Mouse (Mus musculus) liver, embryonic 13.5 days (tissue): Measurements from ENCODE around the gene Rundc1. TPM values are rescaled to one million over a fixed set of nuclear protein-coding genes. Genes with fewer than 3 reads are reported as not detected.
"Not testable (repeated sequence)": the region's sequence is repeated elsewhere in the genome, so short reads cannot be mapped to it uniquely, and the experiment has no call there.

Experiments used
- ATAC-seq: fragments of 200-750 bp; cut with Nextera tagmentation; 2 replicates; pipeline ENCODE4 v1.8.0; 2017; ENCODE audit warnings: low read depth, mild to moderate bottlenecking, moderate number of reproducible peaks, moderate library complexity
- DNase-seq: peaks from one replicate; pipeline ENCODE4 v3.0.0; 2022
- H3K27ac ChIP-seq: fragments of 300-500 bp; sonication (generic); 2 replicates; pipeline ENCODE4 v1.5.1; 2015; ENCODE audit warnings: moderate library complexity, mild to moderate bottlenecking, inconsistent platforms
- H3K27me3 ChIP-seq: fragments of 300-500 bp; sonication (generic); 2 replicates; pipeline ENCODE4 v1.6.1; 2015; ENCODE audit warnings: mild to moderate bottlenecking, inconsistent platforms
- H3K36me3 ChIP-seq: fragments of 300-500 bp; sonication (generic); 2 replicates; pipeline ENCODE4 v1.6.1; 2015; ENCODE audit warnings: mild to moderate bottlenecking, inconsistent platforms
- H3K4me1 ChIP-seq: fragments of 300-500 bp; sonication (generic); replicated peaks from 2 replicates; pipeline ENCODE4 v1.6.1; 2015; ENCODE audit warnings: inconsistent platforms
- H3K4me2 ChIP-seq: fragments of 300-500 bp; sonication (generic); 2 replicates; pipeline ENCODE4 v1.6.1; 2015; ENCODE audit warnings: inconsistent platforms, mild to moderate bottlenecking, moderate library complexity
- H3K4me3 ChIP-seq: fragments of 300-500 bp; sonication (generic); replicated peaks from 2 replicates; pipeline ENCODE4 v1.5.1; 2015; ENCODE audit warnings: mild to moderate bottlenecking, inconsistent platforms
- H3K9ac ChIP-seq: fragments of 300-500 bp; sonication (generic); 2 replicates; pipeline ENCODE4 v1.6.1; 2015; ENCODE audit warnings: mild to moderate bottlenecking, inconsistent platforms
- H3K9me3 ChIP-seq: fragments of 300-500 bp; sonication (generic); replicated peaks from 2 replicates; pipeline ENCODE4 v1.6.1; 2016; ENCODE audit warnings: inconsistent platforms
- WGBS: fragments of 180-500 bp; shearing (Covaris S2); methylation state at CpG from one replicate; pipeline ENCODE4 v1.1.7; 2015; ENCODE audit not compliant: insufficient replicate concordance; 5-methylcytosine and 5-hydroxymethylcytosine counted together
- polyA plus RNA-seq: library from polyadenylated mRNA; unstranded; fragments of >200 nt; fragmentation: Nextera tagmentation; extraction: Ambion mirVana; gene quantifications from 2 replicates; pipeline ENCODE4 v1.2.1, GENCODE M21; 2015

The Rundc1 gene
- polyA plus RNA-seq, 1 experiment from 2014 or later, result 6.0 TPM

DNA sequence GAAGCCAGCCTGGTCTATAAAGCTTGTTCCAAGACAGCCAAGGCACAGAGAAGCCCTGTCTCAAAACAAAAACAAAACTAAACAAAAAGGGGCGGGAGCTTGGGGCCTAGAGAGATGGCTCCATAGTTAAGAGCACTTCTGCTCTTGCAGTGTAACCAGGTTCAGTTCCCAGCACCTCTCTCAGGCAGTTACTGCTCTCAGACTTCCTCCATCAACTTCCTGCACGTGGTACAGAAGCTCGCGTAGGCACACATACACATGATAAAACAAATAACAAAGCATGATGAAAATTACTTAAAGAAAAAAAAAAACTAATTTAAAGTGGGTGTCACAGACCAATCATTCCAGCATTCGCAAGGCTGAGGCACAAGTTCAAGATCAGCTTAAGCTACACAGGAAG is 4.7 kb upstream of the Rundc1 start:
- no peak overlapping the region for H3K9ac ChIP-seq
- H3K4me3 ChIP-seq, result no peak overlapping the region
- ATAC-seq, result no peak

DNA sequence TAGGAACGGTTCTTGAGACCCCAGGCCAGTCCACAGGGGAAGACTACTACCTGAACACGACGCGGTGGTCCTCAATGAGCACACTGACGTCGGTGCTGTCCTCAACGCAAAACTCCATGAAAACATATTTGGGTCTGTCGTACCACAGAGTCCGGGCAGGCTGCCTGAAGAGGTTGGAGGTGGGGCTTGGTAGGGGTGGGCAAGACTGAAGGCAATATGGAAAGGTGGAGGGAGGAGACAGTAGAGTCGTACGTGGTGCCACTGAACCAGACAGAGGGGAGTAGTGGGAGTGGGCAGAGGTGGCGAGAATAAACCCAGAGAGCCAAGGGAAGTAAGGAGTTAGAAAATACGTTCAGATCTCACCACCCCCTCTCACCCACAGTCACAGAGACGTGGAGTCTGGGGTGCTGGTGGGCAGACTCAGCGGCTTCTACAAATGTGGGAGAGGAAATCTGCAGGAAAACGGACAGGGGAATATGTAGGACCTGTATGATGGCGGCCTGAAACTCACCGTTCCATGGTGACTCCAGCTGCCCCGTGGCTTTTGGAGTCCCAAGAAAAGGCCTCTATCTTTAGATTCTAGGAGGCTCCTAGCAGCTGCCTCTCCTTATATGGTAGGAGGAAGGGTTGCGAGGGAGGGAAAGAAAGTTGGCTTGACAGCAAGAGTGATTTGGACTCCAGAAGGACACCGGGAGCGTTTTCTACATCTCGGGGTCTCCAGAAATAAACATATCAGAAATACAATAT is 607 bp upstream of the Rundc1 start, which contains the start of gene Gm27029:
Gm27029 (minus strand) TSS at position 692 of the 747 bp plus-strand sequence.
- Histone ChIP-seq H3K27ac (peak within 1 kb of the TSS; percentile 82), H3K4me2 (peak within 1 kb of the TSS; percentile 94), H3K4me3 (peak within 1 kb of the TSS; percentile 96), H3K4me1 (peaks cover 43% of the 10 kb centered on the region), H3K36me3 (peaks cover 2% of the 10 kb centered on the region; the same call in 1 of the 2 replicates), H3K9me3 (no peaks in the 10 kb centered on the region), H3K27me3 (no peaks in the 10 kb centered on the region), H3K9ac (peak within 1 kb of the TSS; percentile 88)
- ATAC-seq (0 out of 2 replicates have a peak, but pooled peaks have one; percentile 9), DNase-seq (no peak)
- 9% methylated on average over 23 of the region's 23 CpGs for WGBS

More for the DNA sequence above, 4.7 kb upstream of the Rundc1 start:
- H3K27ac ChIP-seq, result no peak overlapping the region
- DNase-seq, result no peak
- H3K4me1 ChIP-seq, result peaks cover 39% of the 10 kb centered on the region
- no peaks in the 10 kb centered on the region for H3K9me3 ChIP-seq
- 59% methylated on average over 5 of the region's 5 CpGs for WGBS
- no peaks in the 10 kb centered on the region for H3K27me3 ChIP-seq
- no peak overlapping the region for H3K4me2 ChIP-seq
- H3K36me3 ChIP-seq, result 0 out of 2 replicates have a peak, but pooled peaks cover 2% of the 10 kb centered on the region

- WGBS, result 37% methylated on average over 8 of the region's 8 CpGs
- DNase-seq, result no peak
These were observed 1.3 kb downstream of the Rundc1 start for GRCm38 (mm10) chr11:101426165-101426564.

GRCm38 (mm10) chr11:101431327-101431726 is 6.4 kb downstream of the Rundc1 start:
- Histone ChIP-seq H3K4me3 (no peak overlapping the region), H3K27me3 (no peaks in the 10 kb centered on the region), H3K27ac (no peak overlapping the region), H3K4me2 (no peak overlapping the region), H3K9me3 (no peaks in the 10 kb centered on the region), H3K4me1 (peaks cover 9% of the 10 kb centered on the region), H3K9ac (no peak overlapping the region), H3K36me3 (peaks cover 59% of the 10 kb centered on the region)
- no peak for ATAC-seq
- no peak for DNase-seq
- WGBS, result 82% methylated on average over 9 of the region's 9 CpGs

More at GRCm38 (mm10) chr11:101426165-101426564, 1.3 kb downstream of the Rundc1 start:
- peak overlapping the region; percentile 88 for H3K9ac ChIP-seq
- peak overlapping the region; percentile 94 for H3K4me2 ChIP-seq
- no peak overlapping the region for H3K27ac ChIP-seq
- H3K4me1 ChIP-seq, result peaks cover 37% of the 10 kb centered on the region
- no peak for ATAC-seq
- H3K4me3 ChIP-seq, result peak overlapping the region; percentile 96
- H3K9me3 ChIP-seq, result no peaks in the 10 kb centered on the region
- peaks cover 20% of the 10 kb centered on the region for H3K36me3 ChIP-seq
- H3K27me3 ChIP-seq, result no peaks in the 10 kb centered on the region

- peaks cover 59% of the 10 kb centered on the region for H3K36me3 ChIP-seq
- WGBS, result 93% methylated on average over 13 of the region's 13 CpGs
- no peak for ATAC-seq
These were observed 8.5 kb downstream of the Rundc1 start for GRCm38 (mm10) chr11:101433396-101433795.

GRCm38 (mm10) chr11:101435831-101436230 is 10.9 kb downstream of the Rundc1 start:
- ATAC-seq, result peak; percentile 39
- 40% methylated on average over 4 of the region's 4 CpGs for WGBS

More at GRCm38 (mm10) chr11:101433396-101433795, 8.5 kb downstream of the Rundc1 start:
- no peaks in the 10 kb centered on the region for H3K9me3 ChIP-seq
- no peak for DNase-seq
- no peaks in the 10 kb centered on the region for H3K27me3 ChIP-seq
- no peak overlapping the region for H3K27ac ChIP-seq
- H3K9ac ChIP-seq, result no peak overlapping the region
- H3K4me3 ChIP-seq, result no peak overlapping the region
- no peak overlapping the region for H3K4me2 ChIP-seq
- no peaks in the 10 kb centered on the region; the same call in 1 of the 2 replicates for H3K4me1 ChIP-seq

GRCm38 (mm10) chr11:101436916-101437315 is 12.0 kb downstream of the Rundc1 start:
- DNase-seq, result no peak
- ATAC-seq, result no peak
- Histone ChIP-seq H3K4me3 (no peak overlapping the region), H3K27me3 (no peaks in the 10 kb centered on the region), H3K36me3 (peaks cover 32% of the 10 kb centered on the region), H3K9ac (no peak overlapping the region), H3K4me2 (no peak overlapping the region), H3K27ac (no peak overlapping the region), H3K4me1 (no peaks in the 10 kb centered on the region; the same call in 1 of the 2 replicates), H3K9me3 (no peaks in the 10 kb centered on the region)
- 83% methylated on average over 4 of the region's 4 CpGs for WGBS

More at GRCm38 (mm10) chr11:101435831-101436230, 10.9 kb downstream of the Rundc1 start:
- Histone ChIP-seq H3K27ac (no peak overlapping the region), H3K9me3 (no peaks in the 10 kb centered on the region), H3K9ac (no peak overlapping the region), H3K36me3 (peaks cover 42% of the 10 kb centered on the region), H3K4me2 (no peak overlapping the region), H3K4me1 (no peaks in the 10 kb centered on the region; the same call in 1 of the 2 replicates), H3K4me3 (no peak overlapping the region), H3K27me3 (no peaks in the 10 kb centered on the region)
- DNase-seq, result no peak

DNA sequence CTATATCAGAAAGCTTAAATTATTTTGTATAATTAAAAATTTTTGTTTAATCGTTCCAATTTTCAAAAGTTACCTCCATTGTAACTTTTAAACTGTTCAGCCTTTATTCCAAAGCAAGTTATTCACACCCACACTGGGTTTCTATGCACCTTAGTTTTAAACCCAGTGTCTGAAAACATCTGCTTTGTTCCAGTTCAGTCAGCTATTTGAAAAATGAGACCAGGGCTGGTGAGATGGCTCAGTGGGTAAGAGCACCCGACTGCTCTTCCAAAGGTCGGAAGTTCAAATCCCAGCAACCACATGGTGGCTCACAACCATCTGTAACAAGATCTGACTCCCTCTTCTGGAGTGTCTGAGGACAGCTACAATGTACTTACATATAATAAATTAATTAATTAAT is 13.1 kb downstream of the Rundc1 start:
- not testable (repeated sequence) for H3K9ac ChIP-seq, H3K4me3 ChIP-seq, H3K27ac ChIP-seq, DNase-seq, H3K9me3 ChIP-seq, H3K27me3 ChIP-seq, H3K4me2 ChIP-seq, ATAC-seq, H3K4me1 ChIP-seq
- peaks cover 24% of the 10 kb centered on the region for H3K36me3 ChIP-seq
- 43% methylated on average over 3 of the region's 3 CpGs for WGBS

- DNase-seq, H3K27me3 ChIP-seq, H3K9me3 ChIP-seq, ATAC-seq: not testable (repeated sequence)
- Histone ChIP-seq H3K9ac (peak overlapping the region; percentile 42), H3K4me3 (peak overlapping the region; percentile 85), H3K4me1 (peaks cover 28% of the 10 kb centered on the region), H3K27ac (peak overlapping the region; percentile 7), H3K4me2 (peak overlapping the region; percentile 72), H3K36me3 (peaks cover 31% of the 10 kb centered on the region)
- WGBS, result 24% methylated on average over 15 of the region's 15 CpGs
These were observed 16.7 kb downstream of the Rundc1 start for GRCm38 (mm10) chr11:101441450-101442126.

- peak within 1 kb of the TSS; percentile 93 for H3K9ac ChIP-seq
- under 1% methylated on average over 42 of the region's 42 CpGs for WGBS
- H3K4me3 ChIP-seq, result peak within 1 kb of the TSS; percentile 85
- peaks cover 28% of the 10 kb centered on the region for H3K4me1 ChIP-seq
- H3K27me3 ChIP-seq, result no peaks in the 10 kb centered on the region
- peak within 1 kb of the TSS; percentile 72 for H3K4me2 ChIP-seq
- H3K36me3 ChIP-seq, result peaks cover 31% of the 10 kb centered on the region
- ATAC-seq, result peak; percentile 98
- H3K9me3 ChIP-seq, result no peaks in the 10 kb centered on the region
- H3K27ac ChIP-seq, result peak within 1 kb of the TSS; percentile 87
- peak; percentile 99 for DNase-seq
These were observed 17.3 kb downstream of the Rundc1 start, which contains the start of gene Rpl27 for GRCm38 (mm10) chr11:101442127-101442693. Gene Rpl27, plus strand, starts transcription at chr11:101442298.

- peak overlapping the region; percentile 85 for H3K4me3 ChIP-seq
- peak overlapping the region; percentile 93 for H3K9ac ChIP-seq
- peaks cover 33% of the 10 kb centered on the region for H3K4me1 ChIP-seq
- WGBS, result 1% methylated on average over 14 of the region's 14 CpGs
- H3K27ac ChIP-seq, result peak overlapping the region; percentile 87
- no peaks in the 10 kb centered on the region for H3K27me3 ChIP-seq
- peak overlapping the region; percentile 72 for H3K4me2 ChIP-seq
- DNase-seq (no peak), ATAC-seq (no peak)
- peaks cover 31% of the 10 kb centered on the region for H3K36me3 ChIP-seq
- H3K9me3 ChIP-seq, result no peaks in the 10 kb centered on the region
These were observed 17.9 kb downstream of the Rundc1 start for GRCm38 (mm10) chr11:101442760-101443159.
